Mouse (Mus musculus) bone marrow macrophage, adult 2 months (primary cell): Measurements from ENCODE around the gene Lrrc9.

ENCODE experiments used
- CTCF ChIP-seq: IDR thresholded peaks from 2 replicates; pipeline ENCODE4 v1.5.1; 2012; ENCODE audit warnings: low read depth, mild to moderate bottlenecking, low read length, moderate library complexity
- POLR2A ChIP-seq: IDR thresholded peaks from 2 replicates; pipeline ENCODE4 v1.6.1; 2012; ENCODE audit warnings: mild to moderate bottlenecking, low read depth, low read length, borderline replicate concordance

- TF ChIP-seq POLR2A = no peak
- no peak for TF ChIP-seq CTCF
These were observed 23.9 kb upstream of the Lrrc9 start for GRCm38 (mm10) chr12:72417762-72418161.
